Mouse (Mus musculus) hindbrain, embryonic 16.5 days (tissue): Measurements from ENCODE around the gene 2010003K11Rik. TPM values are rescaled to one million over a fixed set of nuclear protein-coding genes. Genes with fewer than 3 reads are reported as not detected.

ENCODE experiments used
- ATAC-seq: fragments of 200-750 bp; cut with Nextera tagmentation; 2 replicates; pipeline ENCODE4 v1.8.0; 2017; ENCODE audit warnings: moderate TSS enrichment, moderate library complexity
- H3K27ac ChIP-seq: fragments of 300-500 bp; sonication (generic); 2 replicates; pipeline ENCODE4 v1.5.1; 2014; ENCODE audit warnings: low read depth, mild to moderate bottlenecking, control low read depth, low read length, moderate library complexity
- H3K27me3 ChIP-seq: fragments of 300-500 bp; sonication (generic); replicated peaks from 2 replicates; pipeline ENCODE4 v1.6.1; 2014; ENCODE audit warnings: low read length; ENCODE audit not compliant: control insufficient read depth, insufficient read depth
- H3K36me3 ChIP-seq: fragments of 300-500 bp; sonication (generic); 2 replicates; pipeline ENCODE4 v1.6.1; 2014; ENCODE audit warnings: mild to moderate bottlenecking, low read length, moderate library complexity, mixed read lengths; ENCODE audit not compliant: control insufficient read depth, insufficient read depth
- H3K4me1 ChIP-seq: fragments of 300-500 bp; sonication (generic); 2 replicates; pipeline ENCODE4 v1.6.1; 2014; ENCODE audit warnings: low read depth, low read length; ENCODE audit not compliant: control insufficient read depth, insufficient read depth
- H3K4me2 ChIP-seq: fragments of 300-500 bp; sonication (generic); 2 replicates; pipeline ENCODE4 v1.6.1; 2014; ENCODE audit warnings: mild to moderate bottlenecking, low read length, control low read depth, moderate library complexity
- H3K4me3 ChIP-seq: fragments of 300-500 bp; sonication (generic); 2 replicates; pipeline ENCODE4 v1.5.1; 2014; ENCODE audit warnings: mild to moderate bottlenecking, low read length, control low read depth, moderate library complexity
- H3K9ac ChIP-seq: fragments of 300-500 bp; sonication (generic); 2 replicates; pipeline ENCODE4 v1.6.1; 2014; ENCODE audit warnings: low read depth, mild to moderate bottlenecking, control low read depth, low read length, moderate library complexity
- H3K9me3 ChIP-seq: fragments of 300-500 bp; sonication (generic); 2 replicates; pipeline ENCODE4 v1.6.1; 2014; ENCODE audit warnings: mild to moderate bottlenecking, low read length, moderate library complexity; ENCODE audit not compliant: control insufficient read depth
- WGBS: fragments of 180-500 bp; shearing (Covaris S2); extraction: QIAGEN DNeasy Blood & Tissue Kit; methylation state at CpG from one replicate; pipeline ENCODE4 v1.1.7; 2014; 5-methylcytosine and 5-hydroxymethylcytosine counted together
- polyA plus RNA-seq: library from polyadenylated mRNA; unstranded; fragments of >200 nt; fragmentation: Nextera tagmentation; extraction: Ambion mirVana; gene quantifications from 2 replicates; pipeline ENCODE4 v1.2.1, GENCODE M21; 2015

Gene 2010003K11Rik
- polyA plus RNA-seq, 1 experiment from 2014 or later = not detected

GRCm38 (mm10) chr19:4491080-4491695 is 7.2 kb downstream of the 2010003K11Rik start:
- Histone ChIP-seq H3K27ac (no peak overlapping the region), H3K4me1 (peaks cover 3% of the 10 kb centered on the region; the same call in 1 of the 2 replicates), H3K9me3 (no peaks in the 10 kb centered on the region), H3K4me3 (no peak overlapping the region), H3K9ac (no peak overlapping the region), H3K4me2 (no peak overlapping the region), H3K36me3 (no peaks in the 10 kb centered on the region), H3K27me3 (no peaks in the 10 kb centered on the region)
- WGBS = 71% methylated on average over 10 of the region's 10 CpGs
- peak; percentile 6; the same call in 1 of the 2 replicates for ATAC-seq

GRCm38 (mm10) chr19:4487877-4488276 is 10.5 kb downstream of the 2010003K11Rik start:
- ATAC-seq = no peak
- H3K36me3 ChIP-seq = no peaks in the 10 kb centered on the region
- H3K4me2 ChIP-seq = no peak overlapping the region
- no peaks in the 10 kb centered on the region for H3K27me3 ChIP-seq
- no peak overlapping the region for H3K27ac ChIP-seq
- H3K9ac ChIP-seq = no peak overlapping the region
- H3K9me3 ChIP-seq = no peaks in the 10 kb centered on the region
- H3K4me3 ChIP-seq = no peak overlapping the region
- peaks cover 1% of the 10 kb centered on the region; the same call in 1 of the 2 replicates for H3K4me1 ChIP-seq
- WGBS = 47% methylated on average over 2 of the region's 2 CpGs

- Histone ChIP-seq H3K27me3 (no peaks in the 10 kb centered on the region), H3K4me1 (no peaks in the 10 kb centered on the region), H3K9me3 (no peaks in the 10 kb centered on the region), H3K36me3 (no peaks in the 10 kb centered on the region), H3K4me2 (no peak overlapping the region), H3K4me3 (no peak overlapping the region), H3K9ac (no peak overlapping the region), H3K27ac (no peak overlapping the region)
- 56% methylated on average over 5 of the region's 5 CpGs for WGBS
- ATAC-seq = no peak
Observed at GRCm38 (mm10) chr19:4485006-4485405, 13.4 kb downstream of the 2010003K11Rik start.

GRCm38 (mm10) chr19:4482111-4482859 is 16.1 kb downstream of the 2010003K11Rik start:
- Histone ChIP-seq H3K4me2 (no peak overlapping the region), H3K4me3 (no peak overlapping the region), H3K27me3 (peaks cover 6% of the 10 kb centered on the region; the same call in 1 of the 2 replicates), H3K27ac (no peak overlapping the region), H3K4me1 (peaks cover 1% of the 10 kb centered on the region), H3K9ac (no peak overlapping the region), H3K36me3 (no peaks in the 10 kb centered on the region), H3K9me3 (no peaks in the 10 kb centered on the region)
- 84% methylated on average over 3 of the region's 3 CpGs for WGBS
- no peak for ATAC-seq

- no peaks in the 10 kb centered on the region for H3K9me3 ChIP-seq
- ATAC-seq = no peak
- WGBS = 49% methylated on average over 4 of the region's 4 CpGs
Observed at GRCm38 (mm10) chr19:4481326-4481725, 17.1 kb downstream of the 2010003K11Rik start.

GRCm38 (mm10) chr19:4480041-4480440 is 18.3 kb downstream of the 2010003K11Rik start:
- no peak overlapping the region for H3K27ac ChIP-seq
- no peaks in the 10 kb centered on the region for H3K36me3 ChIP-seq
- H3K4me1 ChIP-seq = peaks cover 9% of the 10 kb centered on the region
- H3K27me3 ChIP-seq = peaks cover 11% of the 10 kb centered on the region
- H3K9ac ChIP-seq = no peak overlapping the region
- H3K9me3 ChIP-seq = no peaks in the 10 kb centered on the region
- no peak overlapping the region for H3K4me2 ChIP-seq
- no peak overlapping the region for H3K4me3 ChIP-seq
- 91% methylated on average over 2 of the region's 2 CpGs for WGBS
- no peak for ATAC-seq

More at GRCm38 (mm10) chr19:4481326-4481725, 17.1 kb downstream of the 2010003K11Rik start:
- Histone ChIP-seq H3K27ac (no peak overlapping the region), H3K4me2 (no peak overlapping the region), H3K9ac (no peak overlapping the region), H3K4me1 (peaks cover 7% of the 10 kb centered on the region), H3K36me3 (no peaks in the 10 kb centered on the region), H3K27me3 (peaks cover 6% of the 10 kb centered on the region; the same call in 1 of the 2 replicates), H3K4me3 (no peak overlapping the region)

- 50% methylated on average over 1 of the region's 1 CpGs for WGBS
- Histone ChIP-seq H3K4me2 (no peak overlapping the region), H3K27me3 (peaks cover 11% of the 10 kb centered on the region), H3K9me3 (no peaks in the 10 kb centered on the region), H3K4me1 (peaks cover 9% of the 10 kb centered on the region), H3K36me3 (no peaks in the 10 kb centered on the region), H3K27ac (no peak overlapping the region), H3K9ac (no peak overlapping the region), H3K4me3 (no peak overlapping the region)
- ATAC-seq = no peak
Observed at GRCm38 (mm10) chr19:4478190-4478516, 20.2 kb downstream of the 2010003K11Rik start.

- H3K4me3 ChIP-seq = peak within 1 kb of the TSS; percentile 67
- whole genome bisulfite sequencing = 34% methylated on average over 21 of the region's 21 CpGs
- H3K9ac ChIP-seq = peak within 1 kb of the TSS; percentile 75
- no peaks in the 10 kb centered on the region for H3K36me3 ChIP-seq
- ATAC-seq = no peak
- H3K4me1 ChIP-seq = peaks cover 9% of the 10 kb centered on the region
- peak within 1 kb of the TSS; percentile 68 for H3K27ac ChIP-seq
- H3K4me2 ChIP-seq = peak within 1 kb of the TSS; percentile 98
- H3K27me3 ChIP-seq = peaks cover 11% of the 10 kb centered on the region
- H3K9me3 ChIP-seq = no peaks in the 10 kb centered on the region
Observed at GRCm38 (mm10) chr19:4477345-4478189, 20.8 kb downstream of the 2010003K11Rik start, which contains the start of gene Syt12. Gene Syt12, minus strand, starts transcription at chr19:4477447.
